Mouse (Mus musculus) lung, embryonic 16.5 days (tissue): Measurements from ENCODE around the gene Relb. TPM values are rescaled to one million over a fixed set of nuclear protein-coding genes. Genes with fewer than 3 reads are reported as not detected.

ENCODE experiments used
- ATAC-seq: fragments of 200-750 bp; cut with Nextera tagmentation; 2 replicates; pipeline ENCODE4 v1.8.0; 2017; ENCODE audit warnings: low read depth, mild to moderate bottlenecking, moderate library complexity
- H3K27ac ChIP-seq: fragments of 300-500 bp; sonication (generic); 2 replicates; pipeline ENCODE4 v1.5.1; 2014; ENCODE audit warnings: mild to moderate bottlenecking, control low read depth, low read length
- H3K27me3 ChIP-seq: fragments of 300-500 bp; sonication (generic); 2 replicates; pipeline ENCODE4 v1.6.1; 2014; ENCODE audit warnings: low read depth, low read length, mixed read lengths; ENCODE audit not compliant: control insufficient read depth, insufficient read depth
- H3K36me3 ChIP-seq: fragments of 300-500 bp; sonication (generic); 2 replicates; pipeline ENCODE4 v1.6.1; 2014; ENCODE audit warnings: low read length; ENCODE audit not compliant: control insufficient read depth, insufficient read depth
- H3K4me1 ChIP-seq: fragments of 300-500 bp; sonication (generic); replicated peaks from 2 replicates; pipeline ENCODE4 v1.6.1; 2014; ENCODE audit warnings: low read length, mixed read lengths; ENCODE audit not compliant: control insufficient read depth, insufficient read depth
- H3K4me2 ChIP-seq: fragments of 300-500 bp; sonication (generic); 2 replicates; pipeline ENCODE4 v1.6.1; 2014; ENCODE audit warnings: low read depth, low read length, control low read depth
- H3K4me3 ChIP-seq: fragments of 300-500 bp; sonication (generic); 2 replicates; pipeline ENCODE4 v1.5.1; 2014; ENCODE audit warnings: mild to moderate bottlenecking, low read length, control low read depth
- H3K9ac ChIP-seq: fragments of 300-500 bp; sonication (generic); 2 replicates; pipeline ENCODE4 v1.6.1; 2014; ENCODE audit warnings: low read length, control low read depth
- H3K9me3 ChIP-seq: fragments of 300-500 bp; sonication (generic); 2 replicates; pipeline ENCODE4 v1.6.1; 2016; ENCODE audit warnings: low read length; ENCODE audit not compliant: control insufficient read depth
- WGBS: fragments of 180-500 bp; shearing (Covaris S2); extraction: QIAGEN DNeasy Blood & Tissue Kit; methylation state at CpG from one replicate; pipeline ENCODE4 v1.1.7; 2014; 5-methylcytosine and 5-hydroxymethylcytosine counted together
- polyA plus RNA-seq: library from polyadenylated mRNA; unstranded; fragments of >200 nt; fragmentation: Nextera tagmentation; extraction: Ambion mirVana; gene quantifications from 2 replicates; pipeline ENCODE4 v1.2.1, GENCODE M21; 2015

Relb gene
- polyA plus RNA-seq, 1 experiment from 2014 or later: 8.9 TPM

DNA sequence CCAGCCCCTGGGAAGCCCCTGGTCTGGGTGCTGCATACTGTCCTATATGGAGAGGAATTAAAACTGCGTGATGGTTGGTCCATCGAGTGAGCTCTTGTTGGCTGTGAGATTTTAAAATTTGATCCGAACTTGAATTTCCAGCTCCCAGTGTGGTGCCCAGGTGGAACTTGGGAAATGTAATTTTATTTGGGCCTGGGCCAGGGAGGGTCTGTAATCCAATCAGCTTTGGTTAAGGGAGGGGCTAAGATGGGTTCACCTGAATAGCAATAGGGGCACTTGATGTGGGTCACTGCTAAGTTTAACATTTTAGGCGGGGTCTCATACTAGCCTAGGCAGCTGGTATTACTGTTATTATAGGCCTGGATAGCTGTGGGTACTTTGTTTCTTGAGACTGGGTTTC, 50.8 kb downstream of the Relb start:
- no peak for ATAC-seq
- peaks cover 19% of the 10 kb centered on the region for H3K27me3 ChIP-seq
- 49% methylated on average over 4 of the region's 4 CpGs for WGBS

DNA sequence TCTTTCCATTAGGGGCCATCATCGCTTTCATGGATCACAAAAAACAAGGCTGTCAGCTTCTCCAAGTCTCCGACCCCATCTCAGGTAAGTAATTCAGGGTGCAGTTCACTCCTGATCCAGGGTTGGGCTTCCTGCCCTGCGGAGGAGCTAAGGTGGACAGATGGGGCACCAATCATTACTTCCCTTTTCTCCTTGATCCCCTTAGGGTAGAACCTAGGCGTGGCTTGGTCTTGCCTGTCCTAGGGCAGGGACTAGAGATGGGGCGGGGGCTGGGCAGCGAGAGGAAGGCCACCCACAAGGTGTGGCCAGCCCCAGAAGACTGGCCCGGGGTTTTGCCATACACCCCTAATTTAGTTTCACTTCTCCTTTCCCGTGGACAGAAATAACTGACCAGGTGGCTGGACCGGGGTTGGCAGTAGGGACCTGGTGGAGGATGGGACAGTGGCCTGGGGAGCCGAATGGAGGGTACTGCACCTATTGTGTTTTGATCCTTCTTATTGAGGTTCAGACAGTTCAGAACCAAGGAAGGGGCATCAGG, 51.3 kb downstream of the Relb start:
- Histone ChIP-seq H3K4me2 (peak overlapping the region; percentile 84), H3K27me3 (peaks cover 19% of the 10 kb centered on the region), H3K9me3 (no peaks in the 10 kb centered on the region), H3K36me3 (peaks cover 4% of the 10 kb centered on the region; the same call in 1 of the 2 replicates), H3K27ac (no peak overlapping the region), H3K9ac (peak overlapping the region; percentile 45), H3K4me1 (peaks cover 13% of the 10 kb centered on the region), H3K4me3 (peak overlapping the region; percentile 51)
- 16% methylated on average over 10 of the region's 10 CpGs for WGBS
- ATAC-seq: no peak

More for the DNA sequence above, 50.8 kb downstream of the Relb start:
- no peak overlapping the region for H3K9ac ChIP-seq
- no peak overlapping the region for H3K27ac ChIP-seq
- peaks cover 13% of the 10 kb centered on the region for H3K4me1 ChIP-seq
- H3K36me3 ChIP-seq: peaks cover 6% of the 10 kb centered on the region
- no peak overlapping the region for H3K4me2 ChIP-seq
- no peak overlapping the region for H3K4me3 ChIP-seq
- H3K9me3 ChIP-seq: no peaks in the 10 kb centered on the region

DNA sequence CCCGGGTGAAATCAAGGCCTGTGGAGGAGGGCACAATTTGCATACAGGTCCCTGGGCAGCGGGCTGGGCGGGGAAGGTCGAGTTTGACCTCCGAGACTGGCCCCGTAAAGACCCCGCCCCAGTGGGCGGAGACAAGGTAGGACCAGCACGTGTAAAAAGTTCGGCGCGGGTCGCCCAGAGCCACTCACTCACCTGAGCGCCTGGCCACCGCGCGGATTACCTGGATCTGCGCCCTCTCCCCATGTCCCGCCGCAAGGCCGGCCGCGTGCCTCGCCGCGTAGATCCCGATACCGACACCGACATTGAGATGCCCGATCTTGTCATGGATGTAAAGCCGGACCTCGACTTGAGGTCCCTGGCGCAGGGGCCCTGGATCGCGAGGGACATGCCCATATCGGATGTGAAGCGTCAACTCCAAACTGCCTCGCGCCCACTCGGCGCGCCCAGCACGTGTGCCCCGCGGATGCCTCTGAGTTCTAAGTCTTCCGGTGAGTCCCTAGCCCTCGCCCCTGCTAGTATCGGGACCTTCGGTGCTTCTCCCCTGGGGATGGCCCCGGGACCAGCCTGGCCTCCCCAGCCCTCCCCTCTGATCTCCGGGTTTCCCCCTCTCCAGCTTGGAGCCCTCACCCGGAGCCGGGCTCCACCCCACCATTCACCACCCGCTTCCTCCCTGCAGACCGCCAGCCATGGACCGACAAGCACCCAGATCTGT, 51.9 kb downstream of the Relb start, which contains the start of the genes Zfp296 and Gemin7:
Gene Zfp296, plus strand, starts transcription at position 147 of the 712 bp plus-strand sequence.
Gene Gemin7, minus strand, starts transcription at position 455 of the 712 bp plus-strand sequence.
- no peak within 1 kb of the TSS for H3K27ac ChIP-seq
- peak within 1 kb of the TSS; percentile 84 for H3K4me2 ChIP-seq
- H3K4me1 ChIP-seq: peaks cover 16% of the 10 kb centered on the region
- peaks cover 19% of the 10 kb centered on the region for H3K27me3 ChIP-seq
- no peaks in the 10 kb centered on the region for H3K9me3 ChIP-seq
- peak; percentile 6; the same call in 1 of the 2 replicates for ATAC-seq
- H3K4me3 ChIP-seq: peak within 1 kb of the TSS; percentile 51
- peaks cover 2% of the 10 kb centered on the region; the same call in 1 of the 2 replicates for H3K36me3 ChIP-seq
- under 1% methylated on average over 56 of the region's 56 CpGs for WGBS
- H3K9ac ChIP-seq: peak within 1 kb of the TSS; percentile 45

- H3K27ac ChIP-seq: no peak overlapping the region
- 57% methylated on average over 3 of the region's 3 CpGs for WGBS
- no peak overlapping the region for H3K4me2 ChIP-seq
These were observed 53.7 kb downstream of the Relb start for GRCm38 (mm10) chr7:19575559-19575958.

DNA sequence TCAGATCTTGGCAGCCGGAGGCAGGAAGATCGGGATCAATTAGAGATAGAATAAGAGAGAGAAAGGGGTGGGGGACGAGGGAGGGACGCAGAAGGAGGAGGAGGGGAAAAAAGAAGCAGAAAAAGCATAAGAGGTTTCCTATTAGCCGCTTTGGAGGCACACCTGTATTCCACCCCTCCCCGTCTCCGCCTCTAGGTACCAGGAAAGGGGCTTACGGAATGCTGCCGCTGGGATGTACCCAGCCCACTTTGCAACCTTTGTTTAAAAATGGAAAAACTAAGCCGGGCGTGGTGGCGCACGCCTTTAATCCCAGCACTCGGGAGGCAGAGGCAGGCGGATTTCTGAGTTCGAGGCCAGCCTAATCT, 55.5 kb downstream of the Relb start:
- Histone ChIP-seq H3K27ac (peak overlapping the region; percentile 93), H3K4me1 (peaks cover 25% of the 10 kb centered on the region)

More at GRCm38 (mm10) chr7:19575559-19575958, 53.7 kb downstream of the Relb start:
- ATAC-seq: no peak
- peaks cover 25% of the 10 kb centered on the region for H3K4me1 ChIP-seq
- H3K9ac ChIP-seq: no peak overlapping the region
- H3K27me3 ChIP-seq: peaks cover 19% of the 10 kb centered on the region
- H3K4me3 ChIP-seq: no peak overlapping the region
- peaks cover 3% of the 10 kb centered on the region; the same call in 1 of the 2 replicates for H3K36me3 ChIP-seq
- no peaks in the 10 kb centered on the region for H3K9me3 ChIP-seq

DNA sequence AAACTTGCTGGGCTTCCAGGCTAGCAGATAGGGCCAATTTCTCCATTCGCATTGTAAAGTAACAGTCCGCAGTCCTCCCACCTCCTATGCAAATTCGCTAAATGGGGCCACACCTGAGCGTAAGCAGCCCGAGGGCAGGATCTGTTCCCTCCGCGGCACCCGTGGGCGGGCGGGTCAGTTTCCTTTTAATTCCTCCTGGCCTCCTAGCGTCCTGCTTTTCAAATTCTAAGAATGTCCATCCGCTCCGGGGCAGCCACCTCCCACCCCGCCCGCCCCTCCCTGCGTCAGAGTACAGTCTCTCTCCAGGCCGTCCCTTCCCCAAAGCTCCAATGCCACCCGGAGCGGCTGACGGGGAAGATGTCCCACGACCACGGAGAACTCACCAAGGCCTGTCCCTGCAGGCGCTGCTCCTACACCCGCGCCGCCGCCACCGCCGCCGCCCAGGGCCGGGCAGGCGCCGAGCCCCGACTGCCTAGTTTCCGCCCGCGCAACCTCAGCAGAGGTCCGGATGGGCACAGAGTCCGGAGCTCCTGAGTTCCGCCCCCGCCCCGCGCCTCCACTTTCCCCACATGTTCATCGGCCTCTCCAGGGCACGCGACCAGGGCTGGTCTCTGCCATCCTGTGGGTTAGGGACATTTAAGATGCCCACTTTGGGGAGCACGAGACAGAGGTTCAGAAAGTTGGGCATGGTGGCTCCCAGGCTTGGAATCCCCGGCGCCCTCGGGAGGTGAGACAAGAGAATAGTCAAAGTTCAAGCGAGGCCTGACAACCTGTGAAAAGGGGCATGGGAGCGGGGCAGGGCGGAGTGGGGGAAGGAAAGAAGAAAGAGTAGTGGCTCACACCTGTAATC, 56.1 kb downstream of the Relb start:
- H3K4me2 ChIP-seq: peak overlapping the region; percentile 78
- H3K4me1 ChIP-seq: peaks cover 25% of the 10 kb centered on the region
- peaks cover 19% of the 10 kb centered on the region for H3K27me3 ChIP-seq
- H3K27ac ChIP-seq: peak overlapping the region; percentile 93
- H3K4me3 ChIP-seq: peak overlapping the region; percentile 92
- H3K9ac ChIP-seq: peak overlapping the region; percentile 91
- H3K9me3 ChIP-seq: no peaks in the 10 kb centered on the region
- peaks cover 13% of the 10 kb centered on the region for H3K36me3 ChIP-seq
- under 1% methylated on average over 52 of the region's 53 CpGs for WGBS
- ATAC-seq: peak; percentile 90

More for the DNA sequence above, 55.5 kb downstream of the Relb start:
- Histone ChIP-seq H3K27me3 (peaks cover 19% of the 10 kb centered on the region), H3K4me3 (peak overlapping the region; percentile 92), H3K9me3 (no peaks in the 10 kb centered on the region), H3K36me3 (peaks cover 13% of the 10 kb centered on the region), H3K9ac (peak overlapping the region; percentile 91), H3K4me2 (peak overlapping the region; percentile 78)
- ATAC-seq: peak; percentile 13; the same call in 1 of the 2 replicates
- WGBS: 14% methylated on average over 16 of the region's 16 CpGs

DNA sequence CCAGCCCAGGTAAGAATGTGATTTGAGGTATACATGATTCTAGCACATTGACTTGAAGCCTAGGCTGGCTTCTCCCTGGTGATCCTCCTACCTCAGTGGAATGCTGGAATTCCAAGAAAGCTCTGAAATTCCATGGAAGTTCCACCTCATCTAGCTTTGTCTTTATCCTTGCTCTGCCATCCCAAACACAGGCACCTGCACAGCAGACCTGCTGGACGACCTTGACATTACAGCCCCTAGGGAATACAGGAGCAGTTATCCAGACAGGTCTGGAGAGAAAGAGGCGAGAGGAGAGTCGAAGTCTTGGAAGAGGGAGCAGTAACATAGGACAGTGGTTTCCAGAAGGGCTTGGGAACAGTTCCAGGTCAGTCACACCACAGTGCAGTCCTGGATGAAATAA, 59.6 kb downstream of the Relb start:
- peaks cover 27% of the 10 kb centered on the region for H3K36me3 ChIP-seq
- no peak overlapping the region for H3K4me3 ChIP-seq
- H3K27ac ChIP-seq: no peak overlapping the region
- 86% methylated on average over 3 of the region's 3 CpGs for WGBS
- H3K4me2 ChIP-seq: no peak overlapping the region
- ATAC-seq: no peak
- peaks cover 16% of the 10 kb centered on the region for H3K4me1 ChIP-seq
- no peak overlapping the region for H3K9ac ChIP-seq
- no peaks in the 10 kb centered on the region for H3K27me3 ChIP-seq
- H3K9me3 ChIP-seq: no peaks in the 10 kb centered on the region; the same call in 1 of the 2 replicates

DNA sequence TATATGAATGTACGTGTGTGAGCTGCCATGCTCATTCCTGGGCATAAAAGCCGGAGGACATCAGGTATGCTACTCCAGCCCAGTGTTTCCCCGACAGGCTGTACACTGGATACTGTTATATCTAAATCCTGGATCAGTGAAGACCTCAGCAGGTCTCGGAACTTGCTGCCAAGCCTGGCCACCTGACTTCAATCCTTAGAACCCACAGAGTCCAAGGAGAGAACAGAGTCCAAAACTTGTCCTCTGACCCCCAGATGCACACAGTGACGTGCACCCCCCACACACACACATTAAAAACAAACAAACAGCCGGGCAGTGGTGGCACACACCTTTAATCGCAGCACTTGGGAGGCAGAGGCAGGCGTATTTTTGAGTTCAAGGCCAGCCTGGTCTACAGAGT, 61.8 kb downstream of the Relb start:
- no peak overlapping the region for H3K4me3 ChIP-seq
- H3K4me1 ChIP-seq: peaks cover 13% of the 10 kb centered on the region
- H3K9me3 ChIP-seq: no peaks in the 10 kb centered on the region; the same call in 1 of the 2 replicates
- no peaks in the 10 kb centered on the region for H3K27me3 ChIP-seq
- peaks cover 32% of the 10 kb centered on the region for H3K36me3 ChIP-seq
- no peak overlapping the region for H3K4me2 ChIP-seq
- H3K27ac ChIP-seq: no peak overlapping the region
- 85% methylated on average over 8 of the region's 8 CpGs for WGBS
- no peak for ATAC-seq
- H3K9ac ChIP-seq: no peak overlapping the region

DNA sequence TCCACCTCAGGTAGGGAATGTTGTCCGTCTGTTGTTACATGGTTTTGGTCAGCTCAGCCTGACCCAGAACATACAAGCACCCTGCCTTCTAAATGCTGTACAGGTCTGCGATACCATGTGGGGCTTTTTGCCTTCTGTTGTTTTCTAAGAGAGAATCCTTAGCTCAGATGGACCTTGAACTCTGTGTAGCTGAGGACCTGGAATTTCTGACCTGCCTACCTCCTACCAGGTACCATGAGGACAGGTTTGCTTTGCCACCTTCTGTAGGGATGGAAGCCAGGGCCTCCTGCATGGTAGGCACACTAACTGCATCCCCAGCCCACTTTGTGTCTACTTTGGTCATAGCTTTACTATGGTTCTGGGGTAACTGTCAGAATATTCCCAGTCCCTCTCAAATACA, 63.4 kb downstream of the Relb start:
- ATAC-seq: no peak
- no peaks in the 10 kb centered on the region; the same call in 1 of the 2 replicates for H3K9me3 ChIP-seq
- H3K36me3 ChIP-seq: peaks cover 30% of the 10 kb centered on the region
- no peak overlapping the region for H3K9ac ChIP-seq
- no peak overlapping the region for H3K4me3 ChIP-seq
- H3K27ac ChIP-seq: no peak overlapping the region
- H3K4me2 ChIP-seq: no peak overlapping the region
- peaks cover 6% of the 10 kb centered on the region for H3K4me1 ChIP-seq
- no peaks in the 10 kb centered on the region for H3K27me3 ChIP-seq
- WGBS: 94% methylated on average over 2 of the region's 2 CpGs
